Mouse (Mus musculus) intestine, embryonic 14.5 days (tissue): ENCODE data around the gene Eif4a1. TPM values are rescaled to one million over a fixed set of nuclear protein-coding genes. Genes with fewer than 3 reads are reported as not detected.

Source experiments
- ATAC-seq: fragments of 200-750 bp; cut with Nextera tagmentation; replicated peaks from 2 replicates; pipeline ENCODE4 v1.8.0; 2017; ENCODE audit warnings: low read depth, moderate number of reproducible peaks, moderate TSS enrichment, moderate library complexity; ENCODE audit not compliant: low FRiP score, low TSS enrichment
- DNase-seq: peaks from one replicate; pipeline ENCODE4 v3.0.0-alpha.2; 2018; ENCODE audit warnings: low spot score
- H3K27ac ChIP-seq: fragments of 300-500 bp; sonication (generic); 2 replicates; pipeline ENCODE4 v1.5.1; 2014; ENCODE audit warnings: low read depth, mild to moderate bottlenecking, control low read depth
- H3K27me3 ChIP-seq: fragments of 300-500 bp; sonication (generic); replicated peaks from 2 replicates; pipeline ENCODE4 v1.6.1; 2014; ENCODE audit warnings: low read length, control low read depth; ENCODE audit not compliant: control insufficient read depth, insufficient read depth
- H3K36me3 ChIP-seq: fragments of 300-500 bp; sonication (generic); 2 replicates; pipeline ENCODE4 v1.6.1; 2014; ENCODE audit warnings: low read length, control low read depth; ENCODE audit not compliant: control insufficient read depth, insufficient read depth
- H3K4me1 ChIP-seq: fragments of 300-500 bp; sonication (generic); replicated peaks from 2 replicates; pipeline ENCODE4 v1.6.1; 2014; ENCODE audit warnings: low read length, control low read depth, mixed read lengths; ENCODE audit not compliant: control insufficient read depth, insufficient read depth
- H3K4me2 ChIP-seq: fragments of 300-500 bp; sonication (generic); 2 replicates; pipeline ENCODE4 v1.6.1; 2014; ENCODE audit warnings: low read length
- H3K4me3 ChIP-seq: fragments of 300-500 bp; sonication (generic); 2 replicates; pipeline ENCODE4 v1.5.1; 2014; ENCODE audit warnings: low read depth, low read length, control low read depth, mixed read lengths
- H3K9ac ChIP-seq: fragments of 300-500 bp; sonication (generic); 2 replicates; pipeline ENCODE4 v1.6.1; 2014; ENCODE audit warnings: mild to moderate bottlenecking, low read length
- H3K9me3 ChIP-seq: fragments of 300-500 bp; sonication (generic); 2 replicates; pipeline ENCODE4 v1.6.1; 2016; ENCODE audit warnings: low read length, control low read depth; ENCODE audit not compliant: control insufficient read depth
- whole genome bisulfite sequencing: fragments of 180-500 bp; shearing (Covaris S2); extraction: QIAGEN DNeasy Blood & Tissue Kit; methylation state at CpG from one replicate; pipeline ENCODE4 v1.1.7; 2014; 5-methylcytosine and 5-hydroxymethylcytosine counted together
- polyA plus RNA-seq: library from polyadenylated mRNA; unstranded; fragments of >200 nt; fragmentation: Nextera tagmentation; extraction: Ambion mirVana; gene quantifications from 2 replicates; pipeline ENCODE4 v1.2.1, GENCODE M21; 2014

Gene Eif4a1
- polyA plus RNA-seq, 1 experiment from 2014 or later, result 645 TPM

GRCm38 (mm10) chr11:69654760-69655159 is 17.5 kb downstream of the Eif4a1 start:
- WGBS, result 39% methylated on average over 9 of the region's 9 CpGs
- peak overlapping the region; percentile 22; the same call in 1 of the 2 replicates for H3K27ac ChIP-seq
- peaks cover 6% of the 10 kb centered on the region; the same call in 1 of the 2 replicates for H3K4me1 ChIP-seq
- H3K36me3 ChIP-seq, result peaks cover 84% of the 10 kb centered on the region
- no peak for ATAC-seq
- no peaks in the 10 kb centered on the region for H3K9me3 ChIP-seq
- H3K27me3 ChIP-seq, result no peaks in the 10 kb centered on the region
- H3K9ac ChIP-seq, result no peak overlapping the region
- no peak overlapping the region for H3K4me2 ChIP-seq
- H3K4me3 ChIP-seq, result no peak overlapping the region
- peak; percentile 57 for DNase-seq

GRCm38 (mm10) chr11:69653399-69653798 is 18.8 kb downstream of the Eif4a1 start:
- Histone ChIP-seq H3K9ac (no peak overlapping the region), H3K4me3 (no peak overlapping the region), H3K9me3 (no peaks in the 10 kb centered on the region), H3K4me2 (no peak overlapping the region), H3K4me1 (peaks cover 6% of the 10 kb centered on the region; the same call in 1 of the 2 replicates), H3K27ac (no peak overlapping the region), H3K36me3 (peaks cover 84% of the 10 kb centered on the region), H3K27me3 (no peaks in the 10 kb centered on the region)
- 69% methylated on average over 5 of the region's 5 CpGs for WGBS
- ATAC-seq (no peak), DNase-seq (no peak)

- no peak overlapping the region for H3K4me3 ChIP-seq
- H3K4me1 ChIP-seq, result no peaks in the 10 kb centered on the region
- H3K27ac ChIP-seq, result no peak overlapping the region
- H3K27me3 ChIP-seq, result no peaks in the 10 kb centered on the region
- no peak overlapping the region for H3K4me2 ChIP-seq
- peaks cover 96% of the 10 kb centered on the region for H3K36me3 ChIP-seq
- no peak overlapping the region for H3K9ac ChIP-seq
- ATAC-seq (no peak), DNase-seq (no peak)
- no peaks in the 10 kb centered on the region for H3K9me3 ChIP-seq
- 89% methylated on average over 5 of the region's 5 CpGs for WGBS
Measured at GRCm38 (mm10) chr11:69645860-69646259, 26.4 kb downstream of the Eif4a1 start.

- WGBS, result 77% methylated on average over 3 of the region's 3 CpGs
- DNase-seq (no peak), ATAC-seq (no peak)
- peaks cover 25% of the 10 kb centered on the region for H3K36me3 ChIP-seq
- H3K9me3 ChIP-seq, result no peaks in the 10 kb centered on the region
- peaks cover 24% of the 10 kb centered on the region for H3K4me1 ChIP-seq
- no peak overlapping the region for H3K4me3 ChIP-seq
- H3K27ac ChIP-seq, result no peak overlapping the region
- no peak overlapping the region for H3K9ac ChIP-seq
- H3K4me2 ChIP-seq, result peak overlapping the region; percentile 84
- H3K27me3 ChIP-seq, result no peaks in the 10 kb centered on the region
Measured at GRCm38 (mm10) chr11:69635471-69635870, 36.8 kb downstream of the Eif4a1 start.

GRCm38 (mm10) chr11:69633128-69633866 is 38.9 kb downstream of the Eif4a1 start:
- Histone ChIP-seq H3K36me3 (peaks cover 7% of the 10 kb centered on the region; the same call in 1 of the 2 replicates), H3K9me3 (no peaks in the 10 kb centered on the region), H3K4me1 (peaks cover 24% of the 10 kb centered on the region), H3K4me2 (peak overlapping the region; percentile 84), H3K27ac (peak overlapping the region; percentile 93), H3K9ac (peak overlapping the region; percentile 94), H3K4me3 (peak overlapping the region; percentile 88), H3K27me3 (no peaks in the 10 kb centered on the region)
- ATAC-seq (peak; percentile 77), DNase-seq (no peak)
- WGBS, result 0% methylated on average over 38 of the region's 50 CpGs

- Histone ChIP-seq H3K4me3 (peak within 1 kb of the TSS; percentile 88), H3K4me1 (peaks cover 24% of the 10 kb centered on the region), H3K36me3 (peaks cover 3% of the 10 kb centered on the region; the same call in 1 of the 2 replicates), H3K9me3 (no peaks in the 10 kb centered on the region), H3K9ac (peak within 1 kb of the TSS; percentile 94), H3K27me3 (no peaks in the 10 kb centered on the region), H3K4me2 (peak within 1 kb of the TSS; percentile 84), H3K27ac (peak within 1 kb of the TSS; percentile 93)
- ATAC-seq (peak; percentile 97), DNase-seq (peak; percentile 100)
- WGBS, result under 1% methylated on average over 52 of the region's 56 CpGs
Measured at GRCm38 (mm10) chr11:69632284-69633089, 39.7 kb downstream of the Eif4a1 start, which contains the start of gene Fxr2. Fxr2 (plus strand) TSS chr11:69632990.

- Histone ChIP-seq H3K27ac (no peak overlapping the region), H3K4me3 (no peak overlapping the region), H3K27me3 (no peaks in the 10 kb centered on the region), H3K4me2 (no peak overlapping the region), H3K9me3 (no peaks in the 10 kb centered on the region), H3K4me1 (peaks cover 14% of the 10 kb centered on the region), H3K36me3 (no peaks in the 10 kb centered on the region), H3K9ac (no peak overlapping the region)
- ATAC-seq (no peak), DNase-seq (no peak)
- 81% methylated on average over 1 of the region's 1 CpGs for WGBS
Measured at GRCm38 (mm10) chr11:69629802-69630201, 42.4 kb downstream of the Eif4a1 start.

- Histone ChIP-seq H3K27ac (no peak overlapping the region), H3K4me2 (no peak overlapping the region), H3K4me3 (no peak overlapping the region), H3K27me3 (no peaks in the 10 kb centered on the region), H3K36me3 (no peaks in the 10 kb centered on the region), H3K9me3 (no peaks in the 10 kb centered on the region), H3K4me1 (peaks cover 3% of the 10 kb centered on the region; the same call in 1 of the 2 replicates), H3K9ac (no peak overlapping the region)
- DNase-seq (peak; percentile 92), ATAC-seq (no peak)
- 36% methylated on average over 6 of the region's 6 CpGs for WGBS
Measured at GRCm38 (mm10) chr11:69628286-69628685, 43.9 kb downstream of the Eif4a1 start.
